Mouse (Mus musculus): ENCODE results near the gene Nlrp6. TPM values are rescaled to one million over a fixed set of nuclear protein-coding genes. Genes with fewer than 3 reads are reported as not detected.

The Nlrp6 gene
- polyA plus RNA-seq, 1 experiment from 2014 or later, result 0.28 TPM

Other genes with a start within 250 kb of the Nlrp6 start
- not detected in 2 replicates for gene Olfr45, start 239.0 kb upstream of the Nlrp6 start, polyA plus RNA-seq (2015; fragmentation: Nextera tagmentation; extraction: Ambion mirVana)
- not detected in 2 replicates for gene Olfr541, start 223.6 kb upstream of the Nlrp6 start, polyA plus RNA-seq (2015; fragmentation: Nextera tagmentation; extraction: Ambion mirVana)
- gene Cyp2e1, start 157.2 kb upstream of the Nlrp6 start, polyA plus RNA-seq (2015; fragmentation: Nextera tagmentation; extraction: Ambion mirVana), result not detected in 2 replicates
- 0.11 and 0.13 TPM in 2 replicates for gene Syce1, start 133.1 kb upstream of the Nlrp6 start, polyA plus RNA-seq (2015; fragmentation: Nextera tagmentation; extraction: Ambion mirVana)
- gene Zfp941, start 98.7 kb upstream of the Nlrp6 start, polyA plus RNA-seq (2015; fragmentation: Nextera tagmentation; extraction: Ambion mirVana), result 0.67 and 1.00 TPM in 2 replicates
- 38.4 and 59.3 TPM in 2 replicates for gene Urah, start 85.9 kb upstream of the Nlrp6 start, polyA plus RNA-seq (2015; fragmentation: Nextera tagmentation; extraction: Ambion mirVana)
- gene Scgb1c1, start 75.4 kb upstream of the Nlrp6 start, polyA plus RNA-seq (2015; fragmentation: Nextera tagmentation; extraction: Ambion mirVana), result not detected in 2 replicates
- gene Odf3, start 73.1 kb upstream of the Nlrp6 start, polyA plus RNA-seq (2015; fragmentation: Nextera tagmentation; extraction: Ambion mirVana), result not detected in 2 replicates
- gene Gm45785, start 64.6 kb upstream of the Nlrp6 start, polyA plus RNA-seq (2015; fragmentation: Nextera tagmentation; extraction: Ambion mirVana), result not detected in 2 replicates
- 85.7 and 90.6 TPM in 2 replicates for gene Ric8a, start 63.9 kb upstream of the Nlrp6 start, polyA plus RNA-seq (2015; fragmentation: Nextera tagmentation; extraction: Ambion mirVana)
- 70.7 and 71.6 TPM in 2 replicates for gene Bet1l, start 63.3 kb upstream of the Nlrp6 start, polyA plus RNA-seq (2015; fragmentation: Nextera tagmentation; extraction: Ambion mirVana)
- gene Psmd13, start 38.9 kb upstream of the Nlrp6 start, polyA plus RNA-seq (2015; fragmentation: Nextera tagmentation; extraction: Ambion mirVana), result 201 and 214 TPM in 2 replicates
- gene Sirt3, start 38.6 kb upstream of the Nlrp6 start, polyA plus RNA-seq (2015; fragmentation: Nextera tagmentation; extraction: Ambion mirVana), result 22.7 and 25.6 TPM in 2 replicates
- 19.6 and 58.3 TPM in 2 replicates for gene Cox8b, start 20.5 kb upstream of the Nlrp6 start, polyA plus RNA-seq (2015; fragmentation: Nextera tagmentation; extraction: Ambion mirVana)
- 23.1 and 24.9 TPM in 2 replicates for gene Pgghg, start 20.5 kb downstream of the Nlrp6 start, polyA plus RNA-seq (2015; fragmentation: Nextera tagmentation; extraction: Ambion mirVana)
- gene Ifitm5, start 29.4 kb downstream of the Nlrp6 start, polyA plus RNA-seq (2015; fragmentation: Nextera tagmentation; extraction: Ambion mirVana), result 46.1 and 62.9 TPM in 2 replicates
- gene Gm45717, start 35.0 kb downstream of the Nlrp6 start, polyA plus RNA-seq (2015; fragmentation: Nextera tagmentation; extraction: Ambion mirVana), result 0.47 TPM in 1 of 2 replicates, not detected in the other
- gene Ifitm2, start 35.1 kb downstream of the Nlrp6 start, polyA plus RNA-seq (2015; fragmentation: Nextera tagmentation; extraction: Ambion mirVana), result 1,488 and 1,547 TPM in 2 replicates
- gene Ifitm1, start 46.3 kb downstream of the Nlrp6 start, polyA plus RNA-seq (2015; fragmentation: Nextera tagmentation; extraction: Ambion mirVana), result 71.7 and 74.6 TPM in 2 replicates
- gene Ifitm3, start 89.9 kb downstream of the Nlrp6 start, polyA plus RNA-seq (2015; fragmentation: Nextera tagmentation; extraction: Ambion mirVana), result 217 and 218 TPM in 2 replicates
- 1.0 and 1.3 TPM in 2 replicates for gene Ifitm6, start 97.0 kb downstream of the Nlrp6 start, polyA plus RNA-seq (2015; fragmentation: Nextera tagmentation; extraction: Ambion mirVana)
- gene Gm17387, start 108.2 kb downstream of the Nlrp6 start, polyA plus RNA-seq (2015; fragmentation: Nextera tagmentation; extraction: Ambion mirVana), result not detected in 2 replicates
- gene B4galnt4, start 140.2 kb downstream of the Nlrp6 start, polyA plus RNA-seq (2015; fragmentation: Nextera tagmentation; extraction: Ambion mirVana), result 9.9 and 12.1 TPM in 2 replicates
- 150 and 151 TPM in 2 replicates for gene Pkp3, start 157.3 kb downstream of the Nlrp6 start, polyA plus RNA-seq (2015; fragmentation: Nextera tagmentation; extraction: Ambion mirVana)
- 3.3 and 3.8 TPM in 2 replicates for gene Sigirr, start 179.7 kb downstream of the Nlrp6 start, polyA plus RNA-seq (2015; fragmentation: Nextera tagmentation; extraction: Ambion mirVana)
- gene Ano9, start 196.9 kb downstream of the Nlrp6 start, polyA plus RNA-seq (2015; fragmentation: Nextera tagmentation; extraction: Ambion mirVana), result 23.4 and 24.1 TPM in 2 replicates
- 69.4 and 70.0 TPM in 2 replicates for gene Ptdss2, start 201.5 kb downstream of the Nlrp6 start, polyA plus RNA-seq (2015; fragmentation: Nextera tagmentation; extraction: Ambion mirVana)

Data from limb, embryonic 15.5 days (tissue).